Mouse (Mus musculus) MEL (cell line): Measurements from ENCODE around the gene Nup88.

Experiments used
- EP300 ChIP-seq, 2 experiments: IDR thresholded peaks; 2 replicates each; pipeline ENCODE4 v1.6.1; 2011; ENCODE audit warnings: improper control_type of control experiment in 2 of 2, low read length in 2 of 2, low read depth in 1 of 2, mild to moderate bottlenecking in 1 of 2
- POLR2A ChIP-seq, 2 experiments: IDR thresholded peaks; 2 replicates each; pipeline ENCODE4 v1.6.1; 2011 to 2012; ENCODE audit warnings: low read length in 2 of 2, mild to moderate bottlenecking in 2 of 2, control low read depth in 1 of 2, improper control_type of control experiment in 1 of 2, low read depth in 1 of 2, moderate library complexity in 1 of 2; ENCODE audit not compliant: control insufficient read depth in 1 of 2, insufficient read depth in 1 of 2, poor library complexity in 1 of 2

DNA sequence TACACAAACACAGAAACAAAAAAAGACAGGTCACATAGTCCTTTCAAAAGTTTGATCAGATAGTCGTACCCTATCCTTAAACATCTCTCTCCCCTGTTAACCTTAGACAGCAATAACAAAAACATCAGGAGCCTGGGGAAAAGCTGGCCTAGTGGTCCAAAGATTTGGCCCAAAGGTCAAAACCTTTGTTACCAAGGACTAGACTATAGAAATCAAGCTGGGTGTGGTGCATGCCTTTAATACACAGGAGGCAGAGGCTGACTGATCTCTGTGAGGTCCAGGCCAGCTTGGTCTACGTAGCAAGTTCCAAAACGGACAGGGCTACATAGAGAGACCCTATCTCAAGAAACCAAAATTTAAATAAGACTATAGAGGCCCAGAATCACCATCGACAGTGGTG lies 15.1 kb downstream of the Nup88 start:
- TF ChIP-seq POLR2A (IDR thresholded peaks at IDR 0.05; ENCODE audit: control insufficient read depth in 1 of 2, insufficient read depth in 1 of 2, low read depth in 1 of 2, low read length in 2 of 2, poor library complexity in 1 of 2), result no peak
- TF ChIP-seq EP300 (IDR thresholded peaks at IDR 0.05; ENCODE audit: low read depth in 1 of 2, low read length in 2 of 2), result no peak
